Mouse (Mus musculus) E14TG2a.4 (cell line): ENCODE data around the gene Neurog1.

Experiments used
- H3K27me3 ChIP-seq: 2 replicates; pipeline ENCODE4 v1.6.1; 2014; ENCODE audit warnings: low read length, control low read depth; ENCODE audit not compliant: insufficient read depth
- H3K36me3 ChIP-seq: 2 replicates; pipeline ENCODE4 v1.6.1; 2014; ENCODE audit warnings: low read length, control low read depth; ENCODE audit not compliant: insufficient read depth
- H3K4me1 ChIP-seq: replicated peaks from 2 replicates; pipeline ENCODE4 v1.6.1; 2014; ENCODE audit warnings: low read depth, low read length, control low read depth
- H3K4me3 ChIP-seq: replicated peaks from 2 replicates; pipeline ENCODE4 v1.5.1; 2014; ENCODE audit warnings: mild to moderate bottlenecking, low read length
- H3K9me3 ChIP-seq: 2 replicates; pipeline ENCODE4 v1.6.1; 2014; ENCODE audit warnings: low read length, control low read depth
- CTCF ChIP-seq: conservative IDR thresholded peaks from 2 replicates; pipeline ENCODE4 v1.5.1; 2014; ENCODE audit warnings: low read length
- NANOG ChIP-seq: IDR thresholded peaks from 2 replicates; pipeline ENCODE4 v1.6.1; 2014; ENCODE audit warnings: borderline replicate concordance, low read length, mixed read lengths
- POU5F1 ChIP-seq: IDR thresholded peaks from 2 replicates; pipeline ENCODE4 v1.6.1; 2014; ENCODE audit warnings: low read length, borderline replicate concordance

Neurog1 gene

GRCm38 (mm10) chr13:56216090-56216489 lies 35.9 kb downstream of the Neurog1 start:
- Histone ChIP-seq H3K4me3 (0 out of 2 replicates have a peak overlapping the region, but pooled peaks have one; percentile 7), H3K9me3 (peaks cover 2% of the 10 kb centered on the region; the same call in 1 of the 2 replicates), H3K27me3 (peaks cover 83% of the 10 kb centered on the region), H3K36me3 (no peaks in the 10 kb centered on the region), H3K4me1 (peaks cover 53% of the 10 kb centered on the region)
- TF ChIP-seq NANOG (peak; percentile 41; the same call in 1 of the 2 replicates), POU5F1 (peak; percentile 23; the same call in 1 of the 2 replicates), CTCF (no peak)

DNA sequence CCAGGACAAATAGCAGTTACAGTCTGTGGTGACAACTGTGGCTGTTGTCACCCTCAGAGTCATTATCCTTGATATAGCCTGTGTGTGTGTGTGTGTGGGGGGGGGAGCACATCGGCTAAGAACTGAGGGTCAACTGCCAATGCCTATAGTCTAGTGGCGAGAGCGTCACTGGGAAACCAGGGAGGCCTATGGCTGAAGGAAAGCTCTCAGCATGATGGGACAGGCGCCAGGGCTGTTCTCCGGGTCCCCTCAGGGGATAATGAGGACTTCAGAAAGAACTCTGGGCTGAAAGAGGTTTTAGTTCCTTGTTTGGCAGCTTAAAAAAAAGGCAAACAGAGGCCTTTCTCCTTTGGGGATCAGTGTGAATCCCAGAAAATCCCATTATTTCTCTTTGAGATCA lies 37.3 kb downstream of the Neurog1 start:
- TF ChIP-seq NANOG (no peak), POU5F1 (no peak), CTCF (no peak)
- peaks cover 42% of the 10 kb centered on the region for H3K4me1 ChIP-seq
- H3K36me3 ChIP-seq: no peaks in the 10 kb centered on the region

GRCm38 (mm10) chr13:56209067-56209411 lies 42.9 kb downstream of the Neurog1 start:
- no peak for TF ChIP-seq POU5F1
- no peak for TF ChIP-seq NANOG
- no peak for TF ChIP-seq CTCF
- H3K4me3 ChIP-seq: peak overlapping the region; percentile 64
- H3K27me3 ChIP-seq: peaks cover 76% of the 10 kb centered on the region
- no peaks in the 10 kb centered on the region for H3K36me3 ChIP-seq
- H3K9me3 ChIP-seq: peaks cover 7% of the 10 kb centered on the region; the same call in 1 of the 2 replicates
- H3K4me1 ChIP-seq: peaks cover 21% of the 10 kb centered on the region

More for the DNA sequence above, 37.3 kb downstream of the Neurog1 start:
- H3K4me3 ChIP-seq: no peak overlapping the region
- H3K27me3 ChIP-seq: peaks cover 87% of the 10 kb centered on the region
- H3K9me3 ChIP-seq: peaks cover 7% of the 10 kb centered on the region; the same call in 1 of the 2 replicates

DNA sequence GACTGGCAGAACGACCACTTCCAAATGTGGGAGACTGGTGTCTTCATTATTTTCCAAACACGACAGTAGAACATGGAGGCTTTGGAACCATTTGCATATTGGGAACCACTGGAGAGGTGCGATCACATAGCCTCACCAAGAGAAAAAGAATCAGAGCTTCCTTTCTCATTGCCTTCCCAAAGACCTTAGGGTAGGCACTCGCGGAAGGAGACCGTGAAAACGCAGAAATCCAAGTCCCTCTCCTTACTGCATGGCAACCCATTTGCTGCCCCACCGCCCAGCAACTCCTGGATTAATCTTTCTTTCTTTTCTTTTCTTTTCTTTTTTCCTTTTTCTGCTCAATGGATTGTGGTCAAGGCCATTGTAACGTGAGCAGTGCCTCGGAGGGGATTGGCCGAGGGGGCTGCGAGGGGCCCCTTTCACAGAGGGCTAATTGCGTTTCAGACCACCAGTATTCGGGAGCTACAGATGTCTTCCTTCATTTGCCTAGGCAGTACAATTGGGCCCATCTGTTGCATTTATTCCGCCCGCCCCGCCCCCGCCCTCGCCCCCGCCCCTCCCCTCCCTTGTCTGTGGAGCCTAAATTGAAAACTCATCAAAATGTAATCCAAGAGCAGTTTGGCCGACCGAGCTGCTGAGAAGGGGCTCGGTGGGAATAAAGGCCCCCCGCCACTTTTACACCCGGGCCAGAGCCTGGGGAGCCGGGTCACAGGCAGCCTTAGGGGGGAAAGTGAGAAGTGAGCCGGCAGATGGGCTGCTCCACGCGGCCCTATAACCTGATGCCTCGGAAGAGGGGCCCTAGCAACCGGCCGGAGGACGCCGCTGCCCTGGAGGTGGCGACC lies 43.5 kb downstream of the Neurog1 start:
- no peak for TF ChIP-seq NANOG
- TF ChIP-seq POU5F1: no peak
- TF ChIP-seq CTCF: no peak
- Histone ChIP-seq H3K27me3 (peaks cover 70% of the 10 kb centered on the region), H3K4me1 (peaks cover 21% of the 10 kb centered on the region), H3K36me3 (no peaks in the 10 kb centered on the region), H3K9me3 (peaks cover 7% of the 10 kb centered on the region; the same call in 1 of the 2 replicates), H3K4me3 (peak overlapping the region; percentile 64)
